Mouse (Mus musculus): ENCODE measurements around the gene Npc2. TPM values are rescaled to one million over a fixed set of nuclear protein-coding genes. Genes with fewer than 3 reads are reported as not detected.

Npc2 gene
- polyA plus RNA-seq (2015; fragmentation: Nextera tagmentation; extraction: Ambion mirVana) = 23.5 and 24.5 TPM in 2 replicates

GRCm38 (mm10) chr12:84772726-84773441, at the start of gene Npc2, which contains the start of gene Isca2:
Npc2 (minus strand) TSS chr12:84773152.
Isca2 (plus strand) TSS chr12:84773251.
- Histone ChIP-seq H3K27ac (peak within 1 kb of the TSS; percentile 96), H3K9ac (peak within 1 kb of the TSS; percentile 86), H3K4me2 (peak within 1 kb of the TSS; percentile 89), H3K4me1 (replicated peaks) (peaks cover 53% of the 10 kb centered on the region), H3K27me3 (no peaks in the 10 kb centered on the region), H3K4me3 (replicated peaks) (peak within 1 kb of the TSS; percentile 89), H3K36me3 (peaks cover 12% of the 10 kb centered on the region), H3K9me3 (replicated peaks) (no peaks in the 10 kb centered on the region)
- under 1% methylated on average over 50 of the region's 50 CpGs for WGBS (ENCODE audit: insufficient replicate concordance)
- ATAC-seq (ENCODE audit: low read depth) (peak; percentile 98), DNase-seq (peak; percentile 99)

- peaks cover 5% of the 10 kb centered on the region; the same call in 1 of the 2 replicates for H3K27me3 ChIP-seq
- H3K27ac ChIP-seq = peak overlapping the region; percentile 94
- H3K9ac ChIP-seq = peak overlapping the region; percentile 57
- WGBS (ENCODE audit: insufficient replicate concordance) = 67% methylated on average over 13 of the region's 13 CpGs
- H3K4me1 ChIP-seq (replicated peaks) = peaks cover 52% of the 10 kb centered on the region
- ATAC-seq (ENCODE audit: low read depth) (peak; percentile 99), DNase-seq (peak; percentile 79)
- H3K4me3 ChIP-seq (replicated peaks) = no peak overlapping the region
- no peaks in the 10 kb centered on the region for H3K9me3 ChIP-seq (replicated peaks)
- H3K4me2 ChIP-seq = peak overlapping the region; percentile 47
- no peaks in the 10 kb centered on the region for H3K36me3 ChIP-seq
Measured at GRCm38 (mm10) chr12:84819236-84820168, 46.5 kb upstream of the Npc2 start.

GRCm38 (mm10) chr12:84818496-84818895, 45.5 kb upstream of the Npc2 start:
- Histone ChIP-seq H3K36me3 (no peaks in the 10 kb centered on the region), H3K4me3 (replicated peaks) (no peak overlapping the region), H3K9me3 (replicated peaks) (no peaks in the 10 kb centered on the region), H3K27me3 (peaks cover 5% of the 10 kb centered on the region; the same call in 1 of the 2 replicates), H3K9ac (no peak overlapping the region), H3K27ac (peak overlapping the region; percentile 94), H3K4me2 (no peak overlapping the region), H3K4me1 (replicated peaks) (peaks cover 52% of the 10 kb centered on the region)
- WGBS (ENCODE audit: insufficient replicate concordance) = 55% methylated on average over 4 of the region's 4 CpGs
- ATAC-seq (ENCODE audit: low read depth) (no peak), DNase-seq (no peak)

GRCm38 (mm10) chr12:84814663-84815325, 41.8 kb upstream of the Npc2 start:
- H3K9me3 ChIP-seq (replicated peaks) = no peaks in the 10 kb centered on the region
- H3K4me1 ChIP-seq (replicated peaks) = peaks cover 36% of the 10 kb centered on the region
- WGBS (ENCODE audit: insufficient replicate concordance) = 65% methylated on average over 3 of the region's 3 CpGs
- H3K36me3 ChIP-seq = no peaks in the 10 kb centered on the region
- H3K9ac ChIP-seq = no peak overlapping the region
- no peak overlapping the region for H3K4me3 ChIP-seq (replicated peaks)
- H3K27me3 ChIP-seq = 0 out of 2 replicates have a peak, but pooled peaks cover 4% of the 10 kb centered on the region
- H3K4me2 ChIP-seq = no peak overlapping the region
- DNase-seq (no peak), ATAC-seq (ENCODE audit: low read depth) (no peak)
- H3K27ac ChIP-seq = no peak overlapping the region

- H3K9ac ChIP-seq = no peak overlapping the region
- DNase-seq (no peak), ATAC-seq (ENCODE audit: low read depth) (no peak)
- WGBS (ENCODE audit: insufficient replicate concordance) = 42% methylated on average over 7 of the region's 7 CpGs
- no peaks in the 10 kb centered on the region for H3K36me3 ChIP-seq
- H3K4me2 ChIP-seq = no peak overlapping the region
- H3K4me3 ChIP-seq (replicated peaks) = no peak overlapping the region
- H3K27me3 ChIP-seq = 0 out of 2 replicates have a peak, but pooled peaks cover 8% of the 10 kb centered on the region
- H3K4me1 ChIP-seq (replicated peaks) = peaks cover 26% of the 10 kb centered on the region
- H3K9me3 ChIP-seq (replicated peaks) = no peaks in the 10 kb centered on the region
- H3K27ac ChIP-seq = no peak overlapping the region; the same call in 1 of the 2 replicates
Measured at GRCm38 (mm10) chr12:84813773-84814172, 40.8 kb upstream of the Npc2 start.

- no peak for ATAC-seq (ENCODE audit: low read depth)
- DNase-seq = no peak
- Histone ChIP-seq H3K36me3 (no peaks in the 10 kb centered on the region), H3K27me3 (peaks cover 24% of the 10 kb centered on the region), H3K4me2 (no peak overlapping the region), H3K4me1 (replicated peaks) (peaks cover 15% of the 10 kb centered on the region), H3K4me3 (replicated peaks) (no peak overlapping the region), H3K9me3 (replicated peaks) (no peaks in the 10 kb centered on the region), H3K9ac (no peak overlapping the region), H3K27ac (no peak overlapping the region)
- WGBS (ENCODE audit: insufficient replicate concordance) = 46% methylated on average over 3 of the region's 3 CpGs
Measured at GRCm38 (mm10) chr12:84812004-84812403, 39.1 kb upstream of the Npc2 start.

GRCm38 (mm10) chr12:84811510-84811909, 38.6 kb upstream of the Npc2 start:
- Histone ChIP-seq H3K27ac (no peak overlapping the region), H3K9me3 (replicated peaks) (no peaks in the 10 kb centered on the region), H3K4me1 (replicated peaks) (peaks cover 18% of the 10 kb centered on the region), H3K4me3 (replicated peaks) (no peak overlapping the region), H3K9ac (no peak overlapping the region), H3K4me2 (no peak overlapping the region), H3K27me3 (peaks cover 25% of the 10 kb centered on the region), H3K36me3 (no peaks in the 10 kb centered on the region)
- ATAC-seq (ENCODE audit: low read depth) = no peak
- no peak for DNase-seq
- 31% methylated on average over 4 of the region's 4 CpGs for WGBS (ENCODE audit: insufficient replicate concordance)

- Histone ChIP-seq H3K4me2 (no peak overlapping the region), H3K27me3 (peaks cover 32% of the 10 kb centered on the region), H3K36me3 (no peaks in the 10 kb centered on the region), H3K27ac (no peak overlapping the region), H3K4me1 (replicated peaks) (peaks cover 14% of the 10 kb centered on the region), H3K4me3 (replicated peaks) (no peak overlapping the region), H3K9me3 (replicated peaks) (no peaks in the 10 kb centered on the region), H3K9ac (no peak overlapping the region)
- ATAC-seq (ENCODE audit: low read depth) (no peak), DNase-seq (no peak)
- 58% methylated on average over 1 of the region's 1 CpGs for WGBS (ENCODE audit: insufficient replicate concordance)
Measured at GRCm38 (mm10) chr12:84810810-84811209, 37.9 kb upstream of the Npc2 start.

- Histone ChIP-seq H3K36me3 (no peaks in the 10 kb centered on the region), H3K4me2 (no peak overlapping the region), H3K4me3 (replicated peaks) (no peak overlapping the region), H3K27ac (no peak overlapping the region), H3K9ac (no peak overlapping the region), H3K9me3 (replicated peaks) (no peaks in the 10 kb centered on the region), H3K4me1 (replicated peaks) (0 out of 2 replicates have a peak, but pooled peaks cover 7% of the 10 kb centered on the region), H3K27me3 (peaks cover 42% of the 10 kb centered on the region)
- ATAC-seq (ENCODE audit: low read depth) = no peak
- no peak for DNase-seq
- WGBS (ENCODE audit: insufficient replicate concordance) = 38% methylated on average over 6 of the region's 6 CpGs
Measured at GRCm38 (mm10) chr12:84809033-84809432, 36.1 kb upstream of the Npc2 start.

- H3K4me3 ChIP-seq (replicated peaks) = no peak overlapping the region
- WGBS (ENCODE audit: insufficient replicate concordance) = 61% methylated on average over 13 of the region's 13 CpGs
Measured at GRCm38 (mm10) chr12:84807351-84807750, 34.4 kb upstream of the Npc2 start.

GRCm38 (mm10) chr12:84806726-84807125, 33.8 kb upstream of the Npc2 start:
- no peak for ATAC-seq (ENCODE audit: low read depth)
- WGBS (ENCODE audit: insufficient replicate concordance) = 51% methylated on average over 5 of the region's 5 CpGs

More at GRCm38 (mm10) chr12:84807351-84807750, 34.4 kb upstream of the Npc2 start:
- no peak for DNase-seq
- Histone ChIP-seq H3K27me3 (peaks cover 42% of the 10 kb centered on the region), H3K27ac (no peak overlapping the region), H3K4me2 (no peak overlapping the region), H3K9ac (no peak overlapping the region), H3K36me3 (no peaks in the 10 kb centered on the region), H3K9me3 (replicated peaks) (no peaks in the 10 kb centered on the region), H3K4me1 (replicated peaks) (0 out of 2 replicates have a peak, but pooled peaks cover 7% of the 10 kb centered on the region)
- ATAC-seq (ENCODE audit: low read depth) = no peak

More at GRCm38 (mm10) chr12:84806726-84807125, 33.8 kb upstream of the Npc2 start:
- Histone ChIP-seq H3K36me3 (no peaks in the 10 kb centered on the region), H3K27ac (no peak overlapping the region), H3K4me2 (no peak overlapping the region), H3K27me3 (peaks cover 48% of the 10 kb centered on the region), H3K9ac (no peak overlapping the region), H3K4me3 (replicated peaks) (no peak overlapping the region), H3K4me1 (replicated peaks) (0 out of 2 replicates have a peak, but pooled peaks cover 7% of the 10 kb centered on the region), H3K9me3 (replicated peaks) (no peaks in the 10 kb centered on the region)
- DNase-seq = no peak

Data from liver, embryonic 13.5 days (tissue).